Mouse (Mus musculus): ENCODE measurements around the gene Rsrc2. TPM values are rescaled to one million over a fixed set of nuclear protein-coding genes. Genes with fewer than 3 reads are reported as not detected.
A peak's percentile ranks its signal among the peaks of the same experiment; 100 is the strongest.
"Not testable (repeated sequence)": the region's sequence is repeated elsewhere in the genome, so short reads cannot be mapped to it uniquely, and the experiment has no call there.

Rsrc2 gene
- polyA plus RNA-seq, 1 experiment from 2014 or later, result 122 TPM

- Histone ChIP-seq H3K9me3 (no peaks in the 10 kb centered on the region), H3K27me3 (no peaks in the 10 kb centered on the region), H3K9ac (no peak overlapping the region), H3K36me3 (peaks cover 80% of the 10 kb centered on the region), H3K4me2 (no peak overlapping the region), H3K27ac (replicated peaks) (no peak overlapping the region), H3K4me1 (replicated peaks) (no peaks in the 10 kb centered on the region), H3K4me3 (no peak overlapping the region)
- WGBS, result 98% methylated on average over 2 of the region's 2 CpGs
- ATAC-seq (ENCODE audit: low FRiP score, low read depth), result no peak
These were observed 18.2 kb downstream of the Rsrc2 start for GRCm38 (mm10) chr5:123730981-123731380.

GRCm38 (mm10) chr5:123723816-123724215 is 25.4 kb downstream of the Rsrc2 start:
- not testable (repeated sequence) for ATAC-seq (ENCODE audit: low FRiP score, low read depth); H3K9ac ChIP-seq; H3K9me3 ChIP-seq; H3K27ac ChIP-seq (replicated peaks); H3K27me3 ChIP-seq; H3K4me3 ChIP-seq; H3K4me2 ChIP-seq
- Histone ChIP-seq H3K4me1 (replicated peaks) (peaks cover 14% of the 10 kb centered on the region), H3K36me3 (peaks cover 17% of the 10 kb centered on the region)
- WGBS, result 93% methylated on average over 7 of the region's 7 CpGs

DNA sequence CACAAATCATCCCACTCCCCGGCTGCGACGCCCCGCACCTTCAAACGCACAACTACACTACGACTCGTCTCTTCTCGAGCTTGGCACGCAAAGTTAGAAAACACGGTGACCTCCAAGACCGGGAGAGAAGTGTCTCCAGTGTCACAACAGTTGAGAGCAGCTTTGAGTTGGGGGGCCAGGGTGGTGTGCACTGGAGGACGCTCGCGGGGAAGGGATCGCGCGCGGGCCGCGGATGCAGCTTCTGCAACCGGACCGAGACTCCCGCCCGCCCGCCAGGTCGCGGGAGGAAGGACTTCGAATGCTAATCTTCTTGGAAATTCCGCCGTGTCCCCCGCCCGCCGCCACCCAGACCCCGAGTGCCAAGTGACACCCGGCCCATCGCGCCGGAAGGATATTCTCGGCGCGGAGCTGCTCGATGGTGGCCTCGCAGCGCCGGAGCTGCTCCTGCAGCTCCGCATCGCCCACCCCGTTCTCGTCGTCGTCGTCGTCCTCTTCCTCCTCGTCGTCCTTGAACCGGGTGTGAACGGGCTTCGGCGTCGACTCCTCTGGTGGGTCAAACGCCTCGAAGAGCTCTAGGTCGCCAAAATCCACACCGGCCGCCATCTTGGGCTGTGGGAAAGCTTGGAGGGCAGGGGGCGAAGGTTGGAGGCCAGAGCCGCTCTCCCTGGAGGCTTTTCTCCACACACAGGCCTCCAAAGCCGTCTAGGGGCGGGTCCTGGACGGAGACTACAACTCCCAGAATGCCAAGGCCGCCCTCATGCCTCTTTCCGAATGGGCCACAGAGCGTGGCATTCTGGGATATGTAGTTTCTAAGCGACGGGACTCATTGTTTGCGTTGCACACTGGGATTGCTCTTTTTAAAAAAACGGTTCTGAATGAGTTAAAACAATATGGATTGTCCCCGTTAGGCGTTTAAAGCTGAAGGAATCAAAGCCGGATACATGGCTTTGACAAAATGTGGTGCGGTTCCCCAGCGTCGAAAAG is 28.6 kb downstream of the Rsrc2 start, which contains the start of gene Zcchc8:
Gene Zcchc8 (minus strand): TSS at position 773 of the 984 bp plus-strand sequence.
- H3K9me3 ChIP-seq, result no peaks in the 10 kb centered on the region
- under 1% methylated on average over 83 of the region's 83 CpGs for WGBS
- H3K9ac ChIP-seq, result peak within 1 kb of the TSS; percentile 83
- H3K27me3 ChIP-seq, result no peaks in the 10 kb centered on the region
- H3K4me3 ChIP-seq, result peak within 1 kb of the TSS; percentile 90
- ATAC-seq (ENCODE audit: low FRiP score, low read depth), result peak; percentile 100
- peaks cover 33% of the 10 kb centered on the region for H3K4me1 ChIP-seq (replicated peaks)
- peaks cover 8% of the 10 kb centered on the region for H3K36me3 ChIP-seq
- H3K27ac ChIP-seq (replicated peaks), result peak within 1 kb of the TSS; percentile 92
- H3K4me2 ChIP-seq, result peak within 1 kb of the TSS; percentile 76

DNA sequence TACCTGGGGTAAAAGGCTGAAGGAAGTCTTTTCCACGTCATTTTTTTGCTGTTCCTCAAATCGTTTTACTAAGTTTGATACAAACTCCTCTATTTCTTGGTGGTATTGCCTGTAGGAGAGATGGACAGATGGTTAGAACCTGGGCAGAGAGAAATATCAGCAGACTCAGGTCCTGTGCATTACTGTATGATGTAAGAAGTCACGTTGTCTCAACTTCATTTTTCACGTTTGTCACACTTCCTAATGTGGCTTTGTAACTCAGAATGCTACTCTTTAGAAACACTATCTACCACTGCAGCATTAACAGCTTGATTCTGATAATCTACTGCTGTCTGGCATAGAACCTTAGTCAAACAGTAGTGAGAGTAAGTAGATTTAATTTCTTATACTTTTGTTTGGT is 34.6 kb downstream of the Rsrc2 start:
- H3K27ac ChIP-seq (replicated peaks), result no peak overlapping the region
- ATAC-seq (ENCODE audit: low FRiP score, low read depth), result no peak
- peaks cover 59% of the 10 kb centered on the region for H3K36me3 ChIP-seq
- no peaks in the 10 kb centered on the region for H3K27me3 ChIP-seq
- 92% methylated on average over 4 of the region's 4 CpGs for WGBS
- H3K9ac ChIP-seq, result no peak overlapping the region
- no peaks in the 10 kb centered on the region for H3K9me3 ChIP-seq
- no peak overlapping the region for H3K4me2 ChIP-seq
- H3K4me3 ChIP-seq, result no peak overlapping the region
- peaks cover 27% of the 10 kb centered on the region for H3K4me1 ChIP-seq (replicated peaks)

- H3K4me1 ChIP-seq (replicated peaks), result peaks cover 19% of the 10 kb centered on the region
- peaks cover 63% of the 10 kb centered on the region for H3K36me3 ChIP-seq
- H3K4me2 ChIP-seq, result no peak overlapping the region
- no peaks in the 10 kb centered on the region for H3K27me3 ChIP-seq
- WGBS, result 96% methylated on average over 6 of the region's 6 CpGs
- H3K9me3 ChIP-seq, result no peaks in the 10 kb centered on the region
- H3K9ac ChIP-seq, result no peak overlapping the region
- no peak for ATAC-seq (ENCODE audit: low FRiP score, low read depth)
- H3K27ac ChIP-seq (replicated peaks), result no peak overlapping the region
- H3K4me3 ChIP-seq, result no peak overlapping the region
These were observed 35.4 kb downstream of the Rsrc2 start for GRCm38 (mm10) chr5:123713782-123714181.

DNA sequence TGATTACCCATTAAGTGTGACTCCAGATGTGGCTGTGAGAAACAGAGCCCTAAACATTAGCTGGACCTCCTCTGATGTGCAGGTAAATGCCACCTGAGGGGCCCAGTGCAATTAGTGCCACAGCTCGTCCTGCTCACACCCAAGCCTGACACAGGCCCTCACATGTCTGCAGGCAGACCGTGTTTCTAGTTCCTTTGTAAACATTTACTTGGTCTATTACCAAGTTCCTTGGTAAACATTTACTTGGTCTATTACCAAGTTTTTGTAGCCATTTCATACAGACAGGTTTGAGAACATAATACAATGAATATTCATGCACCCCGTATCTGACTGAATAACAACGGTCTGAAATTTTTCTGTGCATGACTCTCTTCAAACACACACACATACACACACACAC is 39.6 kb downstream of the Rsrc2 start:
- Histone ChIP-seq H3K4me1 (replicated peaks) (no peaks in the 10 kb centered on the region), H3K36me3 (peaks cover 87% of the 10 kb centered on the region), H3K9me3 (no peaks in the 10 kb centered on the region), H3K4me2 (no peak overlapping the region), H3K9ac (no peak overlapping the region), H3K27me3 (no peaks in the 10 kb centered on the region), H3K27ac (replicated peaks) (no peak overlapping the region), H3K4me3 (no peak overlapping the region)
- WGBS, result 89% methylated on average over 4 of the region's 4 CpGs
- no peak for ATAC-seq (ENCODE audit: low FRiP score, low read depth)

GRCm38 (mm10) chr5:123708598-123708997 is 40.6 kb downstream of the Rsrc2 start:
- H3K4me3 ChIP-seq, result no peak overlapping the region
- no peak for ATAC-seq (ENCODE audit: low FRiP score, low read depth)
- no peak overlapping the region for H3K4me2 ChIP-seq
- no peaks in the 10 kb centered on the region for H3K4me1 ChIP-seq (replicated peaks)
- H3K27me3 ChIP-seq, result no peaks in the 10 kb centered on the region
- WGBS, result 94% methylated on average over 12 of the region's 12 CpGs
- H3K27ac ChIP-seq (replicated peaks), result no peak overlapping the region
- H3K9me3 ChIP-seq, result no peaks in the 10 kb centered on the region
- peaks cover 84% of the 10 kb centered on the region for H3K36me3 ChIP-seq
- no peak overlapping the region for H3K9ac ChIP-seq

DNA sequence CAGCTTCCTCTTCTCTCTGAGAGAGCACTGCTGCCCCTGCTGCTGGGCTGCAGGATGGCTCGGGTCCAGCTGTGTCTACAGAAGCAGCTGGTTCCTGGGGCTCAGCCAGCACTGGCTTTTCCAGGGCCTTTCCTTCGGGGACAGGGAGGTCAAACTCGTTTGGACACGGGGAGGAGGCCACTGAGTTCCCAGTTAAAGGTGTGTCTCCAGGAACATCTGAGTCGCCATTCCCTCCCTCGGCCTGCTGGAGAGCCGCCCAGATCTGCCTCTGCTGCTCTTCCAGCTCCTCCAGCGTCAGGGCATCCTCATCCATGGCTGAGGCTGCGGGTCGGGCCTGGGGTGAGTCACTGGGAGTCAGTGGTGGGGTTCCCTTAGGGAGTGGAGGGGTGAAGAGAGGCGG is 48.6 kb downstream of the Rsrc2 start:
- Histone ChIP-seq H3K4me2 (no peak overlapping the region), H3K4me1 (replicated peaks) (no peaks in the 10 kb centered on the region), H3K36me3 (peaks cover 66% of the 10 kb centered on the region), H3K4me3 (no peak overlapping the region), H3K9ac (no peak overlapping the region), H3K27me3 (no peaks in the 10 kb centered on the region), H3K9me3 (no peaks in the 10 kb centered on the region), H3K27ac (replicated peaks) (no peak overlapping the region)
- ATAC-seq (ENCODE audit: low FRiP score, low read depth), result no peak
- WGBS, result 69% methylated on average over 11 of the region's 11 CpGs

- 37% methylated on average over 3 of the region's 3 CpGs for WGBS
- Histone ChIP-seq H3K36me3 (peaks cover 53% of the 10 kb centered on the region), H3K27me3 (no peaks in the 10 kb centered on the region), H3K4me2 (no peak overlapping the region), H3K27ac (replicated peaks) (no peak overlapping the region), H3K9ac (no peak overlapping the region), H3K4me3 (no peak overlapping the region), H3K9me3 (no peaks in the 10 kb centered on the region), H3K4me1 (replicated peaks) (no peaks in the 10 kb centered on the region)
- no peak for ATAC-seq (ENCODE audit: low FRiP score, low read depth)
These were observed 50.0 kb downstream of the Rsrc2 start for GRCm38 (mm10) chr5:123699198-123699597.

GRCm38 (mm10) chr5:123696961-123697360 is 52.3 kb downstream of the Rsrc2 start:
- Histone ChIP-seq H3K27me3 (no peaks in the 10 kb centered on the region), H3K4me3 (no peak overlapping the region), H3K9me3 (no peaks in the 10 kb centered on the region), H3K36me3 (peaks cover 34% of the 10 kb centered on the region), H3K4me2 (no peak overlapping the region), H3K27ac (replicated peaks) (no peak overlapping the region), H3K9ac (no peak overlapping the region), H3K4me1 (replicated peaks) (no peaks in the 10 kb centered on the region)
- WGBS, result 92% methylated on average over 4 of the region's 4 CpGs
- ATAC-seq (ENCODE audit: low FRiP score, low read depth), result no peak

DNA sequence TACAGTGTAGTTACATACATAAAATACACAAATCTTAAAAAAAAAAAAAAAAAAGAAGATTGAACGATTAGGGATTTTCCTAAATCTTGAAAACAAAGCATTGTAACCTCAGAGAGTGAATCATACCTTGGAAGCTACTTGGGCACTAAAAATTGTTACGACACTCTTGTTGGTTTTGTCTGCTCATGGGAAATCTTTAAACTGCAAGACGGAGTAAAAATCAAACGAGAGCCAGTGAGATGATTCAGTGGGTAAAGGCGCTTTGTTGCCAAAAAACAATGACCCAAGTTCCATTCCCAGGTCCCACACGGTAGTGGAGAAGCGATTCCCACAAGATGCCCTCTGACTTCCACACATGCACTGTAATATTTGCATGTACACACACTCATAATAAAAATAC is 53.0 kb downstream of the Rsrc2 start:
- no peaks in the 10 kb centered on the region for H3K9me3 ChIP-seq
- no peaks in the 10 kb centered on the region for H3K4me1 ChIP-seq (replicated peaks)
- no peak overlapping the region for H3K4me3 ChIP-seq
- no peak overlapping the region for H3K4me2 ChIP-seq
- no peak overlapping the region for H3K27ac ChIP-seq (replicated peaks)
- no peak for ATAC-seq (ENCODE audit: low FRiP score, low read depth)
- no peaks in the 10 kb centered on the region for H3K27me3 ChIP-seq
- peaks cover 27% of the 10 kb centered on the region for H3K36me3 ChIP-seq
- H3K9ac ChIP-seq, result no peak overlapping the region
- 92% methylated on average over 7 of the region's 7 CpGs for WGBS

GRCm38 (mm10) chr5:123694468-123694867 is 54.7 kb downstream of the Rsrc2 start:
- H3K36me3 ChIP-seq, result peaks cover 14% of the 10 kb centered on the region; the same call in 1 of the 2 replicates
- no peak overlapping the region for H3K4me3 ChIP-seq
- H3K4me2 ChIP-seq, result no peak overlapping the region
- 65% methylated on average over 6 of the region's 6 CpGs for WGBS
- no peak overlapping the region for H3K27ac ChIP-seq (replicated peaks)
- H3K9ac ChIP-seq, result no peak overlapping the region
- no peak for ATAC-seq (ENCODE audit: low FRiP score, low read depth)
- H3K27me3 ChIP-seq, result no peaks in the 10 kb centered on the region
- H3K4me1 ChIP-seq (replicated peaks), result no peaks in the 10 kb centered on the region
- H3K9me3 ChIP-seq, result no peaks in the 10 kb centered on the region

All from hindbrain, embryonic 15.5 days (tissue).